Mouse (Mus musculus): Measurements from ENCODE around the gene Eras.

GRCm38 (mm10) chrX:7898211-7898610 is 30.2 kb downstream of the Eras start:
- TF ChIP-seq MAX (IDR thresholded peaks at IDR 0.05; ENCODE audit: low read length) (no peak), MAZ (IDR thresholded peaks at IDR 0.05; ENCODE audit: low read depth, low read length) (no peak), POLR2A (IDR thresholded peaks at IDR 0.05; ENCODE audit: control insufficient read depth in 1 of 2, insufficient read depth in 1 of 2, low read depth in 1 of 2, low read length in 2 of 2, poor library complexity in 1 of 2) (no peak), CTCF (IDR thresholded peaks at IDR 0.05 in 2 of 3, conservative IDR thresholded peaks at IDR 0.05 in 1 of 3; ENCODE audit: control insufficient read depth in 1 of 3, insufficient read depth in 1 of 3, low read depth in 2 of 3, low read length in 3 of 3, poor library complexity in 1 of 3, severe bottlenecking in 1 of 3) (no peak), E2F4 (IDR thresholded peaks at IDR 0.05; ENCODE audit: borderline replicate concordance, low read depth, low read length) (no peak)

Measured in MEL (cell line).